Mouse (Mus musculus): Measurements from ENCODE around the gene Tgif2lx1. TPM values are rescaled to one million over a fixed set of nuclear protein-coding genes. Genes with fewer than 3 reads are reported as not detected.
"Not testable (repeated sequence)": the region's sequence is repeated elsewhere in the genome, so short reads cannot be mapped to it uniquely, and the experiment has no call there.

The Tgif2lx1 gene
- not detected in 2 replicates for total RNA-seq (2021)
- long read RNA-seq, experiment 1 = 0 reads
- long read RNA-seq, experiment 2 = 0 reads

DNA sequence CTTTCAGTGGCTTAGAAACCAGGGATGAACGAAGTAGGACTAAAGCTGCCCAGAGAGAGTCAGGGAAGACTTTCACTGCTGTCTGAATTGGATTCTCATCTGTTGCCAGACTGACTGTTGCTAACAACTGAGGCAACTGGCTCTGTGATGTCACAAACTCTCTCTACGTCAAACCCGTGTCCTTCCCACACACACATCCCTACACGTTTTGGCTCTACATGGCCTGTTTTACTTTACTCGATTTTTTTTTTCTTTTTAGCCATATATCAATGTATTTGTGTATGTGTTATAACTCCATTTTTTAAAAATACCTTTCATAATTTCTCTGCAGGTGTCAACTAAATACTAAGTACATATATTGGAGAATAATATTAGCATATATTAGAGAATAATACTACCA, at the start of gene Tgif2lx1:
Gene Tgif2lx1, minus strand, starts transcription at position 101 of the 400 bp plus-strand sequence.
- DNase-seq = not testable (repeated sequence)

Other genes starting within 250 kb of the Tgif2lx1 start
- gene Tgif2lx2, start 53.5 kb downstream of the Tgif2lx1 start, total RNA-seq (2021) = not detected in 2 replicates